Mouse (Mus musculus): Measurements from ENCODE around the gene Gal. TPM values are rescaled to one million over a fixed set of nuclear protein-coding genes. Genes with fewer than 3 reads are reported as not detected.

Gene Gal
- polyA plus RNA-seq, 1 experiment from 2014 or later, result 1.8 TPM

DNA sequence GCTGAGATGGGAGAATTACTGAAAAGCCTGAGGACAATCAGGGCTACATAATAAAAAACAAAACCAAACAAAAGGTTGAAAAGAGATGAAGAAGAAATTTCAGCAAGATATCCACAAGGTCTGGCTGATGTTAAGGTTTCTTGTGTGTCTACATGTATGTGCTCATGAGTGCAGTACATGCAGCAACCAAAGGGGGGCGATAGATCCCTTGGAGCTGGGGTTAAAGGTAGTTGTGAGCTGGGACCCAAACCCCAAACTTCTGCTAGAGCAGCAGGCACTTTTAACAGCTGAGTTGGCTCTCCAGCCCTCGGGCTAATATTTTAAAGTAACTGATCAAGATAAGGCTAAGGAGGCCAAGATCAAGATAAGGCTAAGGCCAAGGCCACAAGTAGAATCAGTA lies 40.3 kb downstream of the Gal start:
- 60% methylated on average over 2 of the region's 2 CpGs for WGBS
- Histone ChIP-seq H3K36me3 (no peaks in the 10 kb centered on the region), H3K27me3 (ENCODE audit: insufficient read depth, poor library complexity, severe bottlenecking) (no peaks in the 10 kb centered on the region), H3K4me1 (replicated peaks) (peaks cover 3% of the 10 kb centered on the region; the same call in 1 of the 2 replicates), H3K4me3 (no peak overlapping the region), H3K9me3 (no peaks in the 10 kb centered on the region), H3K27ac (no peak overlapping the region)
- no peak for DNase-seq (ENCODE audit: low spot score)

GRCm38 (mm10) chr19:3373380-3373779 lies 41.0 kb downstream of the Gal start:
- Histone ChIP-seq H3K36me3 (no peaks in the 10 kb centered on the region), H3K4me3 (no peak overlapping the region), H3K27ac (no peak overlapping the region), H3K9me3 (no peaks in the 10 kb centered on the region), H3K27me3 (ENCODE audit: insufficient read depth, poor library complexity, severe bottlenecking) (no peaks in the 10 kb centered on the region), H3K4me1 (replicated peaks) (peaks cover 3% of the 10 kb centered on the region; the same call in 1 of the 2 replicates)
- 67% methylated on average over 12 of the region's 12 CpGs for WGBS
- no peak for DNase-seq (ENCODE audit: low spot score)

GRCm38 (mm10) chr19:3368276-3368675 lies 46.1 kb downstream of the Gal start:
- Histone ChIP-seq H3K27me3 (ENCODE audit: insufficient read depth, poor library complexity, severe bottlenecking) (no peaks in the 10 kb centered on the region), H3K36me3 (no peaks in the 10 kb centered on the region), H3K9me3 (peaks cover 7% of the 10 kb centered on the region; the same call in 1 of the 2 replicates), H3K27ac (no peak overlapping the region), H3K4me1 (replicated peaks) (no peaks in the 10 kb centered on the region), H3K4me3 (no peak overlapping the region)
- 90% methylated on average over 3 of the region's 3 CpGs for WGBS
- no peak for DNase-seq (ENCODE audit: low spot score)

DNA sequence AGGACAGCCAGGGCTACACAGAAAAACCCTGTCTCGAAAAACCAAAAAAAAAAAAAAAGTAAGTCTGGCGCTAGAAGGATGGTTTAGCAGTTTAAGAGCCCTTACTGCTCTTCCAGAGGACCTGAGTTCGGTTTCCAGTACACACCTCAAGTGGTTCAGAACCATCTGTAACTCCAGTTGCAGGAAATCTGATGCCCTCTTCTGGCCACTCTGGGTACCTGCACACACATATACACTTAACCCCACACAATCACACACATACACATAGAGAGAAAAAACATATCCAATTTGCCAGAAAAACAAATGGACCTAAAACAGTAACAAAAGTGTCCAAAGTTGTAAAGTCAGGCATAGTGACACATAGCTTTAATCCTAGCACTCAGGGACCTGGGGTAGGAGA lies 49.3 kb downstream of the Gal start:
- peaks cover 3% of the 10 kb centered on the region; the same call in 1 of the 2 replicates for H3K27me3 ChIP-seq (ENCODE audit: insufficient read depth, poor library complexity, severe bottlenecking)
- 91% methylated on average over 3 of the region's 3 CpGs for WGBS
- H3K27ac ChIP-seq, result no peak overlapping the region
- H3K36me3 ChIP-seq, result no peaks in the 10 kb centered on the region
- H3K9me3 ChIP-seq, result peaks cover 7% of the 10 kb centered on the region; the same call in 1 of the 2 replicates
- no peak for DNase-seq (ENCODE audit: low spot score)
- H3K4me3 ChIP-seq, result no peak overlapping the region
- H3K4me1 ChIP-seq (replicated peaks), result no peaks in the 10 kb centered on the region

GRCm38 (mm10) chr19:3363510-3363909 lies 50.8 kb downstream of the Gal start:
- H3K4me3 ChIP-seq, result no peak overlapping the region
- H3K36me3 ChIP-seq, result no peaks in the 10 kb centered on the region
- WGBS, result 89% methylated on average over 4 of the region's 4 CpGs
- H3K9me3 ChIP-seq, result peaks cover 7% of the 10 kb centered on the region; the same call in 1 of the 2 replicates
- peaks cover 3% of the 10 kb centered on the region; the same call in 1 of the 2 replicates for H3K27me3 ChIP-seq (ENCODE audit: insufficient read depth, poor library complexity, severe bottlenecking)
- H3K27ac ChIP-seq, result no peak overlapping the region
- H3K4me1 ChIP-seq (replicated peaks), result no peaks in the 10 kb centered on the region
- no peak for DNase-seq (ENCODE audit: low spot score)

Other genes starting within 250 kb of the Gal start
- 126 and 128 TPM in 2 replicates for gene Mrpl21, start 131.6 kb downstream of the Gal start, polyA plus RNA-seq (2016; fragmentation: Nextera tagmentation; extraction: Ambion mirVana)
- gene Ighmbp2, start 131.5 kb downstream of the Gal start, polyA plus RNA-seq (2016; fragmentation: Nextera tagmentation; extraction: Ambion mirVana), result 10.9 and 11.2 TPM in 2 replicates
- gene Cpt1a, start 92.2 kb downstream of the Gal start, polyA plus RNA-seq (2016; fragmentation: Nextera tagmentation; extraction: Ambion mirVana), result 3.6 and 5.6 TPM in 2 replicates
- gene Tesmin, start 25.7 kb downstream of the Gal start, polyA plus RNA-seq (2016; fragmentation: Nextera tagmentation; extraction: Ambion mirVana), result 0.22 and 0.39 TPM in 2 replicates
- 64.9 and 74.2 TPM in 2 replicates for gene Ppp6r3, start 161.2 kb upstream of the Gal start, polyA plus RNA-seq (2016; fragmentation: Nextera tagmentation; extraction: Ambion mirVana)